Mouse (Mus musculus) Patski (cell line): ENCODE results near the gene Churc1. TPM values are rescaled to one million over a fixed set of nuclear protein-coding genes. Genes with fewer than 3 reads are reported as not detected.

Experiments
- ATAC-seq: fragments of 100-300 bp; one replicate; pipeline ENCODE4 v1.8.0; 2021
- CTCF ChIA-PET: fragments of 350-600 bp; sonication (Branson Sonifier 250); formaldehyde crosslinking; loops from one replicate; lab custom pipeline; 2022; ENCODE audit warnings: inconsistent platforms; lab: Charles Lee
- POLR2A ChIA-PET: fragments of 350-600 bp; sonication (Branson Sonifier 250); formaldehyde crosslinking; loops from one replicate; lab custom pipeline; 2022; ENCODE audit warnings: antibody characterized with exemption, inconsistent platforms; lab: Charles Lee
- DNase-seq: peaks from one replicate; pipeline ENCODE4 v3.0.0-alpha.2; 2011; ENCODE audit warnings: low read depth, low spot score
- H3K27me3 ChIP-seq: fragments of 371-371 bp; one replicate; pipeline ENCODE4 v1.5.1; 2021
- CTCF ChIP-seq: fragments of 100-300 bp; IDR thresholded peaks from one replicate; pipeline ENCODE4 v1.5.1; 2021
- in situ Hi-C: fragments of 300-500 bp; cut with MboI; formaldehyde crosslinking; loops from 3 replicates; pipeline ENCODE4 v1.11.1; 2018; ENCODE audit warnings: low pct_unique_long_range_greater_than_20kb, mixed read lengths
- polyA plus RNA-seq: library from polyadenylated mRNA; unstranded; gene quantifications from one replicate; pipeline ENCODE4 v1.2.3, GENCODE M21; 2021

Churc1 gene
- polyA plus RNA-seq, 1 experiment from 2014 or later, result 70.8 TPM

DNA sequence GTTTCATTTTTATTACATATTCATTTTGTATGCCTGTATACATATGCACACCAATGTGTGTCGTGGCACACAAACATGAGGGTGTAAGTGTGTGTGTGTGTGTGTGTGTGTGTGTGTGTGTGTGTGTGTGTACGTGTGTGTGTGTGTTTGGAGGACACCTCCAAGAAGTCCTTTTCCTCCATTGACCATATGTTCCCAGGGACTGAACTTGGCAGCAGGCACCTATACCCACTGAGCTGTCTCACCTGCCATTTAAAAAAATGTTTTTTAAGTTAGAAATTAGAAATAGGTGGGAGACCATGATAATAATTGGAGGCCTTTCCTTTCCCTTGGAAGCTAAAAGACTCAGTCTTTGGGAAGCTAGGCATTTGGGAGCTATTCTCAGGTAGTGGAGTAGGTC is 48.8 kb downstream of the Churc1 start:
- H3K27me3 ChIP-seq, result peaks cover 3% of the 10 kb centered on the region
- in situ Hi-C loops, result no loop called here
- ChIA-PET POLR2A (no interaction called here), CTCF (interaction anchor here (1.0 kb wide), 1 partner anchor 10 kb away, joined by 3 read pairs; no protein-coding TSS in a partner anchor)
- ATAC-seq, result no peak
- no peak for TF ChIP-seq CTCF
- no peak for DNase-seq

DNA sequence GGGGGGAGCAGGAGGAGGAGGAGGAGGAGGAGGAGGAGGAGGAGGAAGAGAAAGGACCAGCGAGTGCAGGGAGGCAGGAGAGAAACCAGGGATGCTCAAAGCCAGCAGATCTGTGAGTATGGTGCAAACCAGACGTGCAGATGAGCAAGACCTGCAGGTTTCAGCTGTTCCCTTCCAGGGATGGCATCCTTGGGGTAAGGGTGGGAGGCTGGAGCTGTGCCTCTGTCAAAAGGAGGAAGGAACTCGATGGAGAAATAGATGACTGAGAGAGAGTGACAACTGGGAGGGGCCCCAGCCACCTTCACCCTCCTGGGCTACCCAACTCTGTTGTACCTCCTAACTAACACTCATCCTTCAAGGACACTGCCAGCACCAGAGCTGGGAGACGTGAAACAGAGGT is 51.4 kb downstream of the Churc1 start:
- peaks cover 4% of the 10 kb centered on the region for H3K27me3 ChIP-seq
- TF ChIP-seq CTCF, result no peak
- DNase-seq (no peak), ATAC-seq (no peak)
- CTCF ChIA-PET, result interaction anchor here (1.1 kb wide), 1 partner anchor 13 kb away, joined by 3 read pairs; no protein-coding TSS in a partner anchor
- POLR2A ChIA-PET, result interaction anchor here (0.6 to 1.5 kb wide), 2 partner anchors 10 to 138 kb away, joined by 4 to 9 read pairs; no protein-coding TSS in a partner anchor
- in situ Hi-C loops, result no loop called here

DNA sequence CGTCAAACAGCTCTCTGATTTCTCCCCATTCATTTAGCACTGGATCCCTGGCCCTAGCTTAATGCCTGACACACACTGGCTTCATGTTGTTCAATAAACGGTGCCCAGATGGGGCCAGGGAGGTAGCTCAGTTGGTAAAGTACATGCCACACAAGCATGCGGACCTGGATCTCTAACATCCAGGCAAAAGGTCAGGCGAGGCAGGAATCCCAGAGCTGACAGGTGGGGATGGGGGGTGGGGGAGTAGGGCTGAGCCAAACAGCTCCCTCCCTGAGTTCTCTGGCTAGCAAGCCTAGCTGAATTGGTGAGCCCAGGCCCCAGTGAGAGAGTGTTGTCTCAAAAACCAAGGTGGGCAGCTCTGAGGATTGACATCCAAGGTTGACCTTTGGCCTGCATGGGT is 51.8 kb downstream of the Churc1 start:
- no peak for DNase-seq
- in situ Hi-C loops, result no loop called here
- H3K27me3 ChIP-seq, result peaks cover 4% of the 10 kb centered on the region
- ChIA-PET CTCF (interaction anchor here (1.1 kb wide), 1 partner anchor 14 kb away, joined by 3 read pairs; no protein-coding TSS in a partner anchor), POLR2A (interaction anchor here (0.6 to 1.5 kb wide), 2 partner anchors 10 to 137 kb away, joined by 4 to 9 read pairs; no protein-coding TSS in a partner anchor)
- no peak for TF ChIP-seq CTCF
- ATAC-seq, result no peak

DNA sequence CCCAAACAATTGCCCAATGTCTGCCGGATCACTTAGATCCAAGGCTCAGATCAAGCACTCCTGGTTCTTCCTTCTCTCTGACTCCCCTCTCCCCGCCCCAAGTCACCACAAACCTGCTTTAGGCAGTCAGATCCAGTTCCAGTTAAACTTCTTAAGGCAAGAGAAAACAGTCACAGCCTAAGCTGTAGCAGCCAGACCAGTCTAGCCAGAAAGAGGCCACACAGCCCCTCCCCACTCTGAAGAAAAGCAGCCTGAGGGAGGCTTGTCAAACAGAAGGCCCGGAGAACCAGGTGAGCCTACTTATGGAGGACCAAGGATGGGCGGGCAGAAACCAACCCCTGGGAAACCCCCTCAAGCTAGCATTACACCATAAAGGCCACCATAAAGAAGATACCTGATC is 52.8 kb downstream of the Churc1 start:
- CTCF ChIA-PET, result no interaction called here
- DNase-seq, result no peak
- in situ Hi-C loops, result no loop called here
- peaks cover 6% of the 10 kb centered on the region for H3K27me3 ChIP-seq
- TF ChIP-seq CTCF, result no peak
- no peak for ATAC-seq
- POLR2A ChIA-PET, result interaction anchor here (1.5 kb wide), 1 partner anchor 11 kb away, joined by 4 read pairs; no protein-coding TSS in a partner anchor

DNA sequence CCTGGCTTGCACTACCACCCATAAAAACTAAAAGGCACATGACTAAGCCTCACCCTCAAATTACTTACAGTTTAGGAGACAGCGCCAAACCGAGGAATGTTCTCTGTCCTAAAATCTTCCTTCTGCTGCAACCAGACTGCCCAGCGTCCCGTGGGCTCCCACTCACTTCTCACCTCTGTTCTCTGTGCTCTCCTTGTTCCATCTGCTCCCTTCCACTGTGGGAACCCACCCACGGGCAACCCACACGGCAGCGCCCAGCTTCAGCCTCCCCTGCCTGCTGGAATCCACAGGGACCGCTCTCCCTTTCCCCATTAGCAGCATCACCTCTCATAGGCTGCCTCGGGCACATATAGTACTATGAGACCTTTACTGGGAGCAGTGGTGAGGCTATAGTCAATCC is 53.6 kb downstream of the Churc1 start:
- TF ChIP-seq CTCF, result no peak
- POLR2A ChIA-PET, result no interaction called here
- CTCF ChIA-PET, result no interaction called here
- no peak for DNase-seq
- peaks cover 10% of the 10 kb centered on the region for H3K27me3 ChIP-seq
- in situ Hi-C loops, result no loop called here
- no peak for ATAC-seq

DNA sequence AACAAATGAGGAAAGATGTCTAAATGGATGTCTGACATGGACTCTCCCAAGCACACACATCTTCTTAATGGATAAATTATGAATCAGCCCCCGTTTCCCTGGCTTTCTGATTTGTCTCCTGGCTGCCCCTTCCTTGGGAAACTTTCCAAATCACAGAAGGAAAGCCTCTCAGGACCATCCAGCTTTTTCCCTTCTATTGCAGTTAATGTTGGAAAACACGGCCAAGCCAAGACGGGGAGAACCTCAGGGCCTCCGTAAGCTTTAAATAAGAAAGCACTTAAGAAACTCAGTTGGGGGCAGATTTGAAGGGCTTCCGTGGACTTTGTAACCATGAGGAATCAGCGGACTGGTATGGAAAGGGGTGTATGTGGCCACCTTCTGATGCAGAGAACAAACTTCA is 54.5 kb downstream of the Churc1 start:
- TF ChIP-seq CTCF, result no peak
- in situ Hi-C loops, result no loop called here
- DNase-seq (no peak), ATAC-seq (no peak)
- peaks cover 10% of the 10 kb centered on the region for H3K27me3 ChIP-seq
- POLR2A ChIA-PET, result no interaction called here
- CTCF ChIA-PET, result no interaction called here

DNA sequence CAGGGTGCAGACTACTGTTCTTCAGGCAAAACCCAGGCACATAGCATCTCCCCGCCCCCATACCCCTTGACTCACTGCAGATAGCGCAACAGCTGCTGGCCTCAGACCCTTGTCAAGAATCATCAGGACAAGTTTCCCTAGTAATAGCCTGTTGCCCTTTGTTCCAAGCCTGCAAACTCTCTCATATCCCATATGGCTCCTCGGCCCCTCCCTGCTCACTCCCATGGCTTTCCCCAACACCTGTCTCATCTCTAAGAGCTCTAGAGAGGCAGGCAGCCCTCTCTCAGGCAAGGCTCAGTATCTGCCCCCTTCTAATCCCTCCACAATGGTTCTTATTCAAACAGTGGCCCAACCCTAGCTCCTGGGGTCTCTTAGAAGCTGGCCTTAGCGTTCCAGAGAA is 55.3 kb downstream of the Churc1 start:
- TF ChIP-seq CTCF, result no peak
- DNase-seq, result no peak
- CTCF ChIA-PET, result no interaction called here
- H3K27me3 ChIP-seq, result peaks cover 13% of the 10 kb centered on the region
- POLR2A ChIA-PET, result no interaction called here
- ATAC-seq, result no peak
- in situ Hi-C loops, result no loop called here

DNA sequence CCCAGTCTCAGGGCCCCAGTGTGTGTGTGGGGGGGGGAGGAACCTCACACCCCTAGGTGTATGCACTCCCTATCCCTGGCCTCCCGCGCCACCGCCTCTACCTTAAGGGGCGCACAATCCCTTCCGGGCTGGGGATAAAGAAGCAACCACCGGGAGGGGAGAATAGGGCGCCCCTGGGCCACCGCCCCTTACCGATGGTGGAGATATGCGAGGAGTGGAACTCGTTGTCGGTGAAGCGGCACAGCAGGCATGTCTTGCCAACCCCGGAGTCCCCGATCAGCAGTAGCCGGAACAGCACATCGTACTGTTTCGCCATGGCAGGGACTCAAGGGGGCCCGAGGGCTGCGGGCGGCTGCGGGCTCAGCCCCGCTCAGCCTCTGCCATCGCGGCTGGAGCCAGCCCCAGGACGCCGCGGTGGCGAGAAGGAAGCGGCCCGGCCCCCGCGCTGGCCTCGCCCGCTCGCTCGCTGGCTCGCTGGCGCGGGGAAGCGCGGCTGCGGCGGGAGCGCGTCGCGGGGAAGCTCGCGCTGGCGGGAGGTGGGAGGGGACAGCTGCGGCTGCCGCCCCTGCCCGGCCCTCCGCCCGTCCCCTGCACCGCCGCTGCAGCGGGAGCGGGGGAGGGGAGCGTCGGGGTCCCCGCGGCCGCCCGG is 56.8 kb downstream of the Churc1 start:
- DNase-seq (no peak), ATAC-seq (peak; percentile 35)
- ChIA-PET CTCF (no interaction called here), POLR2A (no interaction called here)
- in situ Hi-C loops, result no loop called here
- no peak for TF ChIP-seq CTCF
- peaks cover 13% of the 10 kb centered on the region for H3K27me3 ChIP-seq

DNA sequence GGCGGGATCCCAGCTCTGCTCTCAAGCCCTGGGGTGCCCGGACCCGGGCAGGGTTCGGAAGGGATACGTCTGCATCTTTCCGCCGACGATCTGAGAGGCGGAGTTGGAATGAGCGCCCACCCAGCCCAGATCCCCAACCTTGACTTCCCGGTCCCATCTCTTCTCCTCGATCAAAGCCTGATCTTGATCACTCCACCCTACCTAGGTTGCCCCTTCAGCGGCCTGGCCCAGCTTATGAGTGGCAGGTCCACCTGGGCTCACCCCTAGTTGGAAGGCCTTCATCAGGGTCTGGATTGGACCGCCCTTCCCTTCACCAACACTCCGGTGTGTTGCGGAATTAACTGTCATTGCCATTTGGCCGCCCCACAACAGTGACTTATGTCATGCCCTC is 57.3 kb downstream of the Churc1 start, which contains the start of gene Rab15:
Gene Rab15 (minus strand): TSS at position 258 of the 391 bp plus-strand sequence.
- TF ChIP-seq CTCF, result no peak
- in situ Hi-C loops, result no loop called here
- ChIA-PET POLR2A (no interaction called here), CTCF (no interaction called here)
- ATAC-seq, result no peak
- peaks cover 13% of the 10 kb centered on the region for H3K27me3 ChIP-seq
- DNase-seq, result no peak

DNA sequence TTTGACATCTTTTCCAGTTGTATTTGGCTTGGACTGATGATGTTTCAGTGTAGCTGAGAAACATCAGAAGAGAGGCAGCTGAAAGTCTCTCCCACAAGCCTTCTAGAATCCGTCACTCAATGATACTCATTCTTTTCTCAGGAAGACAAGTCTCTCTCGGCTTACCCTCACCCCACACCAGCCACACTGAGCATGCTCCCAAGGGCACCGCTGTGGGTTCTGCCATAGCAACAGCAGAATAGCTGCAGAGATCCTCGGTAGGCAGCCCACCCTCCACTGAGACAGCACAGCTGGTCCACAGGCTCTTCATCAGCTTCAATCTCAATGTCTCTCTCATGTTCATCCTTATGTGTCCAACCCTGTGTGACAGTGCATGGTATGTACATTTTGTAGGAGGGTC is 59.9 kb downstream of the Churc1 start:
- ATAC-seq (no peak), DNase-seq (no peak)
- in situ Hi-C loops, result loop anchor here (25.0 kb wide), 1 partner anchor 837 kb away; no protein-coding TSS in a partner anchor
- POLR2A ChIA-PET, result no interaction called here
- CTCF ChIA-PET, result no interaction called here
- no peak for TF ChIP-seq CTCF
- H3K27me3 ChIP-seq, result peaks cover 13% of the 10 kb centered on the region

DNA sequence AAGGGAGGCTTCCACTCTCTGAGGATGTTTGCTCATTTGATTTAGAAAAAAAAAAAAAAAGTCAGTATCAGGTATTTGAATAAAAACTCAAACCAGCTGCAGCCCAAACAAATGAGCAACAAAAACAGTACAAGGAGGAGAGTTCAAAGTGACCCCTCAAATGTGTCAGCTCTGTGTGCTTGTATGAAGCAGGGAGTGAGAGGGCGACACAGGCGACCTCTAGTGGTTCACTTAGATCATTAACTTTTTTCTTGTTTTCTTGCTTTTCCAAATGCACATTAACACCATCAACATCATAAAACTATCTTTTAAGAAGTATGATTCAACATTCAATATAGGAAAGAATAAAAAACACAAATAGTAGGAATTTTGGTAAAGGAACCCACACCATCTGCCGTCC is 67.4 kb downstream of the Churc1 start:
- CTCF ChIA-PET, result interaction anchor here (0.6 to 2.5 kb wide), 3 partner anchors 9 to 58 kb away, joined by 3 to 7 read pairs (median 4); no protein-coding TSS in a partner anchor
- no peaks in the 10 kb centered on the region for H3K27me3 ChIP-seq
- in situ Hi-C loops, result loop anchor here (10.0 to 25.0 kb wide), 2 partner anchors 402 to 830 kb away; partner anchors contain the start of gene Fut8
- ATAC-seq (no peak), DNase-seq (no peak)
- TF ChIP-seq CTCF, result peak; percentile 83
- POLR2A ChIA-PET, result no interaction called here

Other genes with a start within 250 kb of the Churc1 start
- 73.4 TPM for gene Plekhg3, start 234.6 kb upstream of the Churc1 start, polyA plus RNA-seq
- gene Sptb, start 55.0 kb upstream of the Churc1 start, polyA plus RNA-seq, result 0.81 TPM
- gene Fntb, start 51 bp downstream of the Churc1 start, polyA plus RNA-seq, result 12.9 TPM
- gene Gpx2, start 30.0 kb downstream of the Churc1 start, polyA plus RNA-seq, result not detected
- gene Rab15, start 57.4 kb downstream of the Churc1 start, polyA plus RNA-seq, result 0.58 TPM
- 64.4 TPM for gene Max, start 196.7 kb downstream of the Churc1 start, polyA plus RNA-seq